Mouse (Mus musculus) embryonic fibroblast, embryonic 13.5 days (primary cell): ENCODE results near the gene Smtnl2.

ENCODE experiments used
- CTCF ChIP-seq: IDR thresholded peaks from 2 replicates; pipeline ENCODE4 v1.5.1; 2011; ENCODE audit warnings: mild to moderate bottlenecking, control low read depth, low read length, moderate library complexity, borderline replicate concordance; ENCODE audit not compliant: insufficient read depth
- POLR2A ChIP-seq: IDR thresholded peaks from 2 replicates; pipeline ENCODE4 v1.6.1; 2011; ENCODE audit warnings: low read depth, mild to moderate bottlenecking, control low read depth, low read length, moderate library complexity

- no peak for TF ChIP-seq POLR2A
- no peak for TF ChIP-seq CTCF
Observed at GRCm38 (mm10) chr11:72413016-72413415, 1.5 kb upstream of the Smtnl2 start.
